Mouse (Mus musculus): ENCODE measurements around the gene Nme1.
"Not testable (repeated sequence)": the region's sequence is repeated elsewhere in the genome, so short reads cannot be mapped to it uniquely, and the experiment has no call there.

GRCm38 (mm10) chr11:93915019-93915418 is 53.3 kb downstream of the Nme1 start:
- TF ChIP-seq CTCF (IDR thresholded peaks at IDR 0.05; ENCODE audit: insufficient read depth, low read length); POLR2A (IDR thresholded peaks at IDR 0.05; ENCODE audit: borderline replicate concordance, extremely low read depth, low read depth, low read length): not testable (repeated sequence)

Data from lung, adult 2 months (tissue).